Mouse (Mus musculus): ENCODE measurements around the gene Cxcr5.

Gene Cxcr5

DNA sequence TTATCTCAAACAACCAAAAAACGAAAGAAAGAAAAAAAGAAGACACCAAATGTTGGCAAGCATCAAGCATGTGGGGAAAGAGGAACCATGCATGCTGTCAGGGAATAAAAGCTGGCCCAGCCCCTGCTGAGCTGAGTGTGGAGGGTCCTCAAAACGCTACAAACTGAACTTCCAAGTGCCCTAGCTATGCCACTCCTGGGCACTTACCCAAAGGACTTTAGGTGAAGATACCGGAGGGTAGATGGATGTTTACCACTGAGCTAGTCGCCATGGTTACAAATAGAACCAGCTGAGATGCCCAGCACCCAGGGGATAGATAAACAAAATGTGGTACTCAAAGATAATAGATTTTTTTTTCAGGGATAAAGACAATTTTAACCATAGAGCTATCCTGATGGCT lies at the start of gene Cxcr5:
Gene Cxcr5, minus strand, starts transcription at position 281 of the 400 bp plus-strand sequence.
- peak; percentile 18 to 30 for DNase-seq

DNA sequence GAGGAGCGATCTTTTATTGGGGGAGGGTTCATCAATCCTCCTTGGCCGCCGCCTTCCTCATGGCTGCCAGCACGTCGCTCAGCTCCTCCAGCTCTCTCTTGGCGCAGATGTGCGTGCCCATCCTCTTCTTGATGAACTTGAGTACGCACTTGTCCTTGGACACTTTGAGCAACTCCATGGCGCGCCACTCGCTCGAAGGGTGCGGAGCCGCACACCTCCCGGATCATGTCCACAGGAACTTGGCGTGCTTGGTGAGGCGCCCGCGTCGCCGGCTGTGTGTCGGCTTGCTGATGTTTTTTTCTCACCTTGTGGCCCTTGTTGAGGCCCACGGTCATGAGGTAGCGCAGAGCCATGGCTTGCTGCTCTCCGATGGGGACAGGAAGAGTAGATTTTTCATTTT lies 48.7 kb upstream of the Cxcr5 start:
- no peak for DNase-seq

GRCm38 (mm10) chr9:44607306-44607705 lies 45.6 kb upstream of the Cxcr5 start:
- DNase-seq = no peak

- DNase-seq = no peak
Measured at GRCm38 (mm10) chr9:44606646-44607045, 45.0 kb upstream of the Cxcr5 start.

DNA sequence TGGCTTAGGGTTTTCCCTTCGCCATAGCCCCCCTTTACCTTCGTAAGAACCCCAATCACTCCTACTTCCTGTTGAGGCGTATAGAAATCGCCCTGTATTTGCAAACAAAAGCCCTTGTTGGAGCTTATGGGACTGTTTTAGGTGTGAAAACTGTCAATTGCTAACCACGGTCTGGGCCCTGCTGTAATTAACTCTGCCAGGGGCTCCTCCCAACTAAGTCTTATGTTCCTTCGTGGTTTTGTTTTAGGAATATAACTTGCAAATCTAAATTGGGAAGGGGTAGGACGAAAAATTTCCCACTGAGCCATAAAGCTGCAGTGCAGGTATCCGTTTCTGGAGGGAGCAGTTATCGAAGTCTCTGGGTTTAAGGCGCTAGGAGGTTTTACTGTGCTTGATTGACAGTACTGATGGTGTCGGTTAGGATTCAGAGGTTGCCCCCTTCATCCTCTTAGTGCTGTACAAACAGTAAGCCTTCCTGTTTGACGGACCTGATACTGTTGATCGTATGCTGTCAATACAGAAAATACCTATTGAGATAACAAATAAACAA lies 44.0 kb upstream of the Cxcr5 start:
- no peak for DNase-seq

DNA sequence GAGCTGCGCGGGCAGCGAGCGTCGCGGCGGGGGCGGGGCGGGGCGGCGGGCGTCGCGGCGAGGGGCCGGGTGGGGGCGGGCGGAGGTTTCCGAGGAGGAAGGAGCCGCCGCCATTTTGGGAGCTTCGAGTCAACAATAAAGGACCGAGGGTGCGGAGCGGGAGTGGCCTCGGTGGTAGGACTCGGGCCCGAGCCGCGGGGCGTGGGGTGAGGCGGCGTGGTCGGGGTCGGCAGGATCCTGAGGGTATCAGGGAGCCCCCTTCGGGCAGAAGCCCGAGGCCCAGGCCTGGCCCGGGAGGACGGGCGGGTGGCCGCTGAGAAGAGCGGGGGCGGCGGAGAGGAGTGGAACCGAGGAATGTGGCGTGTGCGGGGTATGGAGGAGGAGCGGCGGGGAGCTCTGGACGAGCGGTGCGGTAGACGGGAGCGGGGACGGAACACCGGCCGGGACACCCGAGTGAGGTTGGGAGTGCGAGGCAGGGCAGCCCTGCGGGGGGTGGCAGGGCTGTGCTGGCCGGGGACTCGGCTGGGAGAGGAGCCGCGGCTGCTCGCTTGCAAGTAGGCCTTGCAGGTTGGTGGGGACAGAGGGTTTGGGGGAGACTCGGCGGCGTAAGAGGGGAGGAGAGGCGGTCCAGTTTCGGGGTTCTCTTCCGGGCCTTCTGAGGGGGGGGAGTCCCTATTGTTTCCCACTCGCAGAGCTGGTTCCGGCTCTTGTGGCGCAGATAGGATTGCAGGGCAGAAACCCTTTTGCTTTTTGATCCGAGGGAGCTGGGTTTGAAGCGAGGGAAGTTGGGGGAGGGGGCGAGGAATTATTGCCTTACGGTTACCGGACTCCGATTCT lies 43.3 kb upstream of the Cxcr5 start, which contains the start of gene Ddx6:
Gene Ddx6, plus strand, starts transcription at position 114 of the 837 bp plus-strand sequence.
- peak; percentile 76 to 78 for DNase-seq

DNA sequence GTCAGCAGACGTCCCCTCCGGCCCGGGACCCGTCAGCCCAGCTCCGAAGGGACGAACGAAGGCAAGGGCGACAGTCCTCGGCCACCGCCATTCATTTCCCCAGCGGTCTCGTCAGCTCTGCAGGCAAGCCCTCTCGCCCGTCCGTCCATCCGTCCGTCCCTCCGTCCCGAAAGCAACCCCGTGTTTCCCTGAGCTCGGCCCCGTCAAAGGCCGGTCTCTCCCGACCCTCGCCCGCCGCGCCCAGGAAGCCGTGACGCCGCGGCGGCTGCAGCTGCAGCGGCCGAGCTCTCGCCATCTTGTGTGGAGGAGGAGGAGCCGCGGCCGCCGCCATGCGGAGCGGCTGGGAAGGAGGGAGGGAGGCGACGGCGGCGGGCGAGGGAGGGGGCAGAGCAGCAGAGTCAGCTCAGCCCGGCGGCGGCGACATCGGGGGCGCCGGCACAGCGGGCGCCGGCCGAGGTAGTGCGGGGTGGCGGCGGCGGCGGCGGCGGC lies 42.7 kb upstream of the Cxcr5 start:
- DNase-seq = peak; percentile 78 to 81

- DNase-seq = peak; percentile 45 to 66
Measured at GRCm38 (mm10) chr9:44603454-44604289, 42.0 kb upstream of the Cxcr5 start.

- no peak for DNase-seq
Measured at GRCm38 (mm10) chr9:44602766-44603165, 41.1 kb upstream of the Cxcr5 start.

- no peak for DNase-seq
Measured at GRCm38 (mm10) chr9:44600801-44601200, 39.1 kb upstream of the Cxcr5 start.

DNA sequence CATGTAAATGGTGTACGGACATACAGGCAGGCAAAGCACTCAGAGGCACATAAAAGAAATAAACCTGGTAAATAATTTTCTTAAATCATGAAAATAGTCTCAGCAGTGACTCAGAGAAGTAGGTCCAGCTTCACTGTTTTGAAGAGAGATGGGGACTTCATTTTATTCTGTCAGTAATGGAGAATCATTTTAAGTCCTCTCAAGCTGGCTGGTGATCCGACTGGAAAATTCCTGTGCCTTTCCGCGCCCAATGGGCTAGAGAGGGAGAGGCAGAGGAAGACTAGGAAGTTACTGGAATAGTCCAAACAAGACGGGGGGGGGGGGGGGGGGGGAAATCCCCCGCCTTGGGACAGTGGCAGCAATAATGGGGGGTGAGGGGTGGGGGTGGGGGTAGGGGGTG lies 37.9 kb upstream of the Cxcr5 start:
- peak in 1 of 2 experiments; percentile 28 for DNase-seq

GRCm38 (mm10) chr9:44598899-44599495 lies 37.3 kb upstream of the Cxcr5 start:
- peak; percentile 26 to 29 for DNase-seq

DNA sequence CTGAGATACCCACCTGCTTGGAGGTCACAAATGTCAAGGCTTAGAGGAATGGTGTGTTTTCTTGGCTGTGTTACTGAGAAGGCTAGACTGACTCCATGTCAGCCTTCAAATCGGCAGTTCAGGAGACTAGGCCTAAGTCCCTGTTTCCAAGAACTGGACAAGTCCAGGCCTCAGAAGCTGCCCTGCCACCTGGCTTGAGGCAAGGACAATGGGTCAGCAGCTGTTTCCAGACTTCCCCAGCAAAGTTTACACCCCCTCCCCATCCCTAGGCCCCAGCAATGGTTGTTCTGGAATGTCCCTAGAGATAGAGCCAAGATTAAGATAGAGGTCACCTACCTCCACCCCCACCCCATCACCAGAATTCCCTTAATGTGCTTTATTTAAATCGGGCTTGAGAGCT lies 36.1 kb upstream of the Cxcr5 start:
- DNase-seq = no peak

GRCm38 (mm10) chr9:44595537-44595930 lies 33.9 kb upstream of the Cxcr5 start:
- no peak for DNase-seq

GRCm38 (mm10) chr9:44594901-44595536 lies 33.3 kb upstream of the Cxcr5 start:
- DNase-seq = no peak

DNA sequence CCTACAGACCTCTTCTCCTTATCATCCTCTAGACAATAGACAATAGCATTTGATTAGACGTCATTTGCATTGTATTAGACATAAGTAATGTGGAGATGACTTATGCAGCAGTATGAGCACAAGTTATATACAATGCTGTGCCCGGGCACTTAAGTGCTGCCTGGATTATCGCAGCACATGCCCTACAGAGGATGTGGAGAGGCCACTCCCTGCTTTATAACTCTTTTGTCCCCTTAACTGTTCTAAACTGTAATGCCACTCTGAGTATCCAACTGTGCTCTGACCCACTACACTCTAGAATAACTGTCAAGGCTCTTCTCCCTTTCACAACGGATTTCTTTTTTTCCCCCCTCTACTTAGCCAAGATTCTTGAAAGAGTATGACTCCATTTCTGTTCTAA lies 32.2 kb upstream of the Cxcr5 start:
- no peak for DNase-seq

DNA sequence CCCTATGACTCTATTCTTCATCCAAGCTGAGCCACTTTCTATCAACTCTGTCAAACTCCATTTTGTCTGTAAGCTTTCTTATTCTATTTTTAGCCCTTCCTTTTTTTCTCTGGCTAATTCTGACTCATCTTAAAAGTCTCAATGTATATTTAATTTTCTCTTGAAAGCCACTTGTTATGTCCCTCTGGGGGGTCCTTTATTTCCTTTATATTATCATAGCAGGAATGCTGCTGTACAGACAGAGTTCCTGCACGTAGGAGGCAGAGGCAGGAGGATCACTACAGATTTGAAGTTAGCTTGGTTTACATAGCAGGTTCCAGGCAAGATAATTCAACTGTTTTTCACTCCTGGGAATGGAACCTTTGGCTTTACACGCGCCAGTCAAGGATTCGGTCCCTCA lies 31.5 kb upstream of the Cxcr5 start:
- no peak for DNase-seq

DNA sequence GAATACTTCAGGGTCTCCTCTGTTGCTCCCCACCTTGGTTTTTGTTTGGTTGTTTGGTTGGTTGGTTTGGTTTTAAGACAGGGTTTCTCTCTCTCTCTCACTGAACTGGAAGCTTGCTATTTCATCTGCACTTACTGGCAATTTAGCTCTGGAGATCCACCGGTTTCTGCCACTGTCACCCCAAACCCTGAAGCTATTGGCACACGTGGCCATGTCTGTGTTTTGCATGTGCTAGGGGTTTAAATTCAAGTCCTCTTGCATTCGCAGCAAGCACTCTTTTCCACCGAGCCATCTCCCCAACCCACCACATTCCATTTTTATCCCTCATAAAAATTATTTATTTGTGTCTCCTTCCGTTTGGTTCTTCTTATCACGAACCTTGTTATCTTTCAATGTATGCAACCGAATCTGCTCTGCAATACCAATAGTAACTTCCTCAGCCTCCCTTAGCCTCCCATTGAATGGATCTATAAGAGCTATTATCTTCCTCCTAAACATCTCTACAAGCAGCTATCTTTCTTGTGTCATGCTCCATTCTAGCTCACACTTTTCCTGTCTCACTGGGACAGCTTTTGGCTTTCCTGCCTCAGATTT lies 30.0 kb upstream of the Cxcr5 start:
- DNase-seq = no peak

DNA sequence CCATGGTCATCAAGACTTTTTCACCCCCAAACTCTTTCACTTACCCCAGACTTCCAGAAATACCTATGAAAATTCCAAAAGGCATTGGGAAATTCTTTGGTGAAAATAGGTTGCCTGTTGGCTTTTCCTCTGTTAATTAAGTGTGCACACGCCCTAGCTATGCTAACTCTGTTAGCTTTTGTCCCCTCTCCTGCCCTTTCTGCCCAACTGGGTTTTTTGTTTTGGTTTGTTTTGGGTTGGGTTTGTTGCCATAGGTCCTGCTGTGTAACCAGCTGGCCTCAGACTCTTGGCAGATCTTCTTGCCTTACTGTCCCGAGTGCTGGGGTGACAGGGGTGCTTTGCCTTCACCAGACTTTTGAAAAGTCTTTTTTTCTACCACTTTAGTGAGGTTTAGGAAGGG lies 29.3 kb upstream of the Cxcr5 start:
- DNase-seq = peak; percentile 26 to 54

GRCm38 (mm10) chr9:44589095-44589494 lies 27.4 kb upstream of the Cxcr5 start:
- no peak for DNase-seq

- DNase-seq = no peak
Measured at GRCm38 (mm10) chr9:44588605-44589004, 26.9 kb upstream of the Cxcr5 start.
